ENCODE assay signal across 11 mouse cellular contexts in the genomic region with DNA sequence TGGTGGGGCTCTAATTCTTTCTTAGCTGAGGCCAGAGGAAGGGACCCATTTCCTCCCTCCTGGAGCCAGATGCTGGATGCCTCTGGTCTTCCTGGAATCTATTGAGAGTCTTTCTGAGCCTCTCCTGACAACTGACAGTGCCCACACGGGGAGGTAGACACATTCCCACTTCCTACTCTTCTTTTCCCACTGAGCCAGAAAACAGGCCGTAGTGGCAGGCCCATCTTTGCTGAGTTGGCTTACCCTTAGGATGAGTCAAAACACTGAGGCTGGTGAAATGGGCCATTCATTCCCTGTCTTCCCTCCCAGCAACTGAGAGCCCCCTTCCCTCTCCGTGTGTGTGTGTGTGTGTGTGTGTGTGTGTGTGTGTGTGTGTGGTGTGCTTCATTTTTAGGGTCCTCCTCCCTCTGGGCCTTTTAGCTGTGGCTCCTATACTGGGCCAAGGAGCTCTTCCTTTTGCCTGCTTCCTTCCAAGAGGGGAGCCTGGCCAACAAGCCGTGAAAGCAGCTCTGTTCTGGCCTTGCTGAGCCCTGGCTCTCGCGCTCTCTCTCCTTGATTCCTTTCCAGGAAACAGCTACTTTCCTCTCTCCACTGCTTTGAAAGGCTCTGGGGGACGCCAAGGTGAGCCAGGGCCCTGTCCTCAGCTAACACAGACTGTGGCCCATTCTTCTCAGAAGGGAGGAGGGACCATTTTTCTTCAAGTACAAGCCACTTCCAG. TPM values are rescaled to one million over a fixed set of nuclear protein-coding genes. Genes with fewer than 3 reads are reported as not detected.
DNase-seq lines count a peak whose midpoint lies in the region; ATAC-seq and TF ChIP-seq lines count a peak whose summit lies in the region.
"Had no signal": no experiment of that assay in that cellular context is flagged by ENCODE, and none has a peak within 500 bp of the region (broad histone marks: within the 10 kb centered on the region; RNA-seq: fewer than 3 reads in every experiment).

No protein-coding gene starts in this region.

- no peaks in the 10 kb centered on the region for H3K9me3 ChIP-seq in hindbrain, embryonic 13.5 days
- H3K9me3 ChIP-seq in hindbrain, embryonic 10.5 days, result no peaks in the 10 kb centered on the region
- no peaks in the 10 kb centered on the region for H3K9me3 ChIP-seq in kidney, embryonic 16.5 days (ENCODE audit: low read length)

- H3K27ac ChIP-seq in hindbrain, embryonic 13.5 days, result peak overlapping the region; percentile 24; the same call in 1 of the 2 replicates
- no peak overlapping the region for H3K27ac ChIP-seq in hindbrain, embryonic 10.5 days
- peak overlapping the region; percentile 35; the same call in 1 of the 2 replicates for H3K27ac ChIP-seq in brown adipose tissue, adult 24 weeks (replicated peaks; ENCODE audit: low read depth, low read length)
- no peak overlapping the region for H3K27ac ChIP-seq in thymus, adult 2 months (ENCODE audit: control insufficient read depth, insufficient read depth, low read length)
- no peak overlapping the region for H3K27ac ChIP-seq in kidney, embryonic 16.5 days (ENCODE audit: low read length)

- TF ChIP-seq POLR2A in thymus, adult 2 months (IDR thresholded peaks at IDR 0.05; ENCODE audit: control insufficient read depth, extremely low read depth, insufficient read depth, low read length, poor library complexity), result no peak
- TF ChIP-seq POLR2A in lung, adult 2 months (IDR thresholded peaks at IDR 0.05; ENCODE audit: borderline replicate concordance, extremely low read depth, low read depth, low read length), result no peak

- no peak for ATAC-seq in hindbrain, embryonic 13.5 days (ENCODE audit: low FRiP score)
- no peak for ATAC-seq in kidney, embryonic 16.5 days (ENCODE audit: low FRiP score, low TSS enrichment)

- peaks cover 10% of the 10 kb centered on the region; the same call in 1 of the 2 replicates for H3K4me1 ChIP-seq in hindbrain, embryonic 13.5 days (replicated peaks)
- H3K4me1 ChIP-seq in hindbrain, embryonic 10.5 days (replicated peaks), result peaks cover 7% of the 10 kb centered on the region
- H3K4me1 ChIP-seq in brown adipose tissue, adult 24 weeks (ENCODE audit: control insufficient read depth, insufficient read depth, insufficient read length, low read length), result peaks cover 3% of the 10 kb centered on the region; the same call in 1 of the 2 replicates
- H3K4me1 ChIP-seq in thymus, adult 2 months (replicated peaks; ENCODE audit: control insufficient read depth, insufficient read depth, low read length), result no peaks in the 10 kb centered on the region
- H3K4me1 ChIP-seq in lung, adult 2 months (ENCODE audit: control insufficient read depth, insufficient read depth, low read length), result no peaks in the 10 kb centered on the region
- no peaks in the 10 kb centered on the region for H3K4me1 ChIP-seq in kidney, embryonic 16.5 days (ENCODE audit: insufficient read depth, low read length)

- 55% methylated on average over 7 of the region's 7 CpGs for WGBS in hindbrain, embryonic 13.5 days
- 64% methylated on average over 7 of the region's 7 CpGs for WGBS in hindbrain, embryonic 10.5 days
- 89% methylated on average over 7 of the region's 7 CpGs for WGBS in thymus, adult 2 months
- 32% methylated on average over 7 of the region's 7 CpGs for whole genome bisulfite sequencing in lung, adult 2 months
- WGBS in kidney, embryonic 16.5 days, result 51% methylated on average over 7 of the region's 7 CpGs

- H3K4me3 ChIP-seq in hindbrain, embryonic 13.5 days, result no peak overlapping the region
- no peak overlapping the region for H3K4me3 ChIP-seq in hindbrain, embryonic 10.5 days
- H3K4me3 ChIP-seq in brown adipose tissue, adult 24 weeks (ENCODE audit: insufficient read depth, low read depth, low read length), result no peak overlapping the region
- no peak overlapping the region for H3K4me3 ChIP-seq in thymus, adult 2 months (ENCODE audit: control insufficient read depth, insufficient read depth, low read length)
- H3K4me3 ChIP-seq in lung, adult 2 months (replicated peaks; ENCODE audit: extremely low read depth, low read depth, low read length), result no peak overlapping the region
- no peak overlapping the region for H3K4me3 ChIP-seq in kidney, embryonic 16.5 days (ENCODE audit: low read length)

- no peak for DNase-seq in hindbrain, embryonic 10.5 days (ENCODE audit: low spot score)
- peak; percentile 41 to 59 for DNase-seq in gastrocnemius, postnatal 36 days
- DNase-seq in left cerebral cortex, postnatal 4 days, result peak; percentile 53
- no peak for DNase-seq in thymus, adult 2 months
- DNase-seq in lung, adult 2 months, result no peak

- H3K36me3 ChIP-seq in hindbrain, embryonic 13.5 days, result no peaks in the 10 kb centered on the region
- H3K36me3 ChIP-seq in hindbrain, embryonic 10.5 days, result no peaks in the 10 kb centered on the region
- H3K36me3 ChIP-seq in thymus, adult 2 months (ENCODE audit: control insufficient read depth, insufficient read depth, low read length), result no peaks in the 10 kb centered on the region
- no peaks in the 10 kb centered on the region for H3K36me3 ChIP-seq in kidney, embryonic 16.5 days (ENCODE audit: insufficient read depth, low read length)
- H3K36me3 ChIP-seq: G1E had no signal

- no peak overlapping the region for H3K9ac ChIP-seq in hindbrain, embryonic 13.5 days
- no peak overlapping the region for H3K9ac ChIP-seq in kidney, embryonic 16.5 days (replicated peaks; ENCODE audit: low read length)

- intact Hi-C loops in gastrocnemius, postnatal 36 days (cut with DNase I), result loop anchor here (2.0 kb wide), 1 partner anchor 59 kb away; a partner anchor contains a TSS
- intact Hi-C loops in left cerebral cortex, postnatal 4 days (cut with DNase I), result loop anchor here (5.0 kb wide), 2 partner anchors 98 to 347 kb away; a partner anchor contains a TSS

- no peak overlapping the region for H3K4me2 ChIP-seq in hindbrain, embryonic 13.5 days
- no peak overlapping the region for H3K4me2 ChIP-seq in kidney, embryonic 16.5 days (replicated peaks; ENCODE audit: low read depth, low read length)

- H3K27me3 ChIP-seq in hindbrain, embryonic 13.5 days, result peaks cover 16% of the 10 kb centered on the region
- peaks cover 10% of the 10 kb centered on the region for H3K27me3 ChIP-seq in hindbrain, embryonic 10.5 days (ENCODE audit: insufficient read depth, poor library complexity, severe bottlenecking)
- H3K27me3 ChIP-seq in thymus, adult 2 months (ENCODE audit: control insufficient read depth, insufficient read depth, low read length), result no peaks in the 10 kb centered on the region
- 0 out of 2 replicates have a peak, but pooled peaks cover 1% of the 10 kb centered on the region for H3K27me3 ChIP-seq in kidney, embryonic 16.5 days (ENCODE audit: insufficient read depth, low read length)

- no peak for TF ChIP-seq CTCF in thymus, adult 2 months (IDR thresholded peaks at IDR 0.05; ENCODE audit: borderline replicate concordance, control insufficient read depth, extremely low read depth, insufficient read depth, low read length, poor library complexity)
- no peak for TF ChIP-seq CTCF in lung, adult 2 months (IDR thresholded peaks at IDR 0.05; ENCODE audit: insufficient read depth, low read length)

RNA-seq across cellular contexts. Expression of a gene that starts 6.1 kb away (rescaled TPM):
- 9.3 and 13.2 TPM in 2 replicates for polyA plus RNA-seq in hindbrain, embryonic 13.5 days (2015; fragmentation: Nextera tagmentation; extraction: Ambion mirVana)
- 6.5 and 10.1 TPM in 2 replicates for polyA plus RNA-seq in hindbrain, embryonic 10.5 days (2016; fragmentation: Nextera tagmentation; extraction: Ambion mirVana)
- polyA plus RNA-seq in brown adipose tissue, adult 24 weeks (2012; ENCODE audit: insufficient read depth, insufficient read length, missing spikeins), result not detected in 2 replicates
- not detected for total RNA-seq in gastrocnemius, postnatal 36 days (2021)
- total RNA-seq in left cerebral cortex, postnatal 4 days (2021), result 1 to 10 TPM; 1.2 to 2.1 TPM
- polyA plus RNA-seq in thymus, adult 2 months (2012; rRNA removed), result 1.1 and 2.3 TPM in 2 replicates
- polyA plus RNA-seq in lung, adult 2 months (2012; rRNA removed), result 0.33 and 1.2 TPM in 2 replicates
- polyA plus RNA-seq in kidney, embryonic 16.5 days (2015; fragmentation: Nextera tagmentation; extraction: Ambion mirVana), result 0.40 and 0.81 TPM in 2 replicates
- total RNA-seq: G1E had no signal
- polyA plus RNA-seq: G1E; liver, embryonic 16.5 days; testis, adult 2 months had no signal

RNA-seq across cellular contexts. Expression of a gene that starts 59.0 kb away (rescaled TPM):
- 2.2 and 2.3 TPM in 2 replicates for polyA plus RNA-seq in hindbrain, embryonic 13.5 days (2015; fragmentation: Nextera tagmentation; extraction: Ambion mirVana)
- 1.8 and 2.0 TPM in 2 replicates for polyA plus RNA-seq in hindbrain, embryonic 10.5 days (2016; fragmentation: Nextera tagmentation; extraction: Ambion mirVana)
- polyA plus RNA-seq in brown adipose tissue, adult 24 weeks (2012; ENCODE audit: insufficient read depth, insufficient read length, missing spikeins), result 14.7 and 16.0 TPM in 2 replicates
- total RNA-seq in gastrocnemius, postnatal 36 days (2021), result 1 to 10 TPM; 5.6 to 8.2 TPM
- 1 to 10 TPM; 5.8 to 6.4 TPM for total RNA-seq in left cerebral cortex, postnatal 4 days (2021)
- 162 and 166 TPM in 2 replicates for polyA plus RNA-seq in thymus, adult 2 months (2012; rRNA removed)
- polyA plus RNA-seq in lung, adult 2 months (2012; rRNA removed), result 87.9 and 105 TPM in 2 replicates
- 3.9 and 4.2 TPM in 2 replicates for polyA plus RNA-seq in kidney, embryonic 16.5 days (2015; fragmentation: Nextera tagmentation; extraction: Ambion mirVana)

Comparison
In these comparisons a context has a peak if more than half of its experiments do, and no peak if none do; other contexts are left out.
1. H3K27ac ChIP-seq: peak in hindbrain, embryonic 13.5 days (single experiment) and brown adipose tissue, adult 24 weeks (single experiment); none in hindbrain, embryonic 10.5 days (single experiment), thymus, adult 2 months (single experiment) and kidney, embryonic 16.5 days (single experiment).
2. DNase-seq: peak in gastrocnemius, postnatal 36 days (2 of 2) and left cerebral cortex, postnatal 4 days (single experiment); none in hindbrain, embryonic 10.5 days (single experiment), thymus, adult 2 months (single experiment) and lung, adult 2 months (single experiment).